Mouse (Mus musculus): ENCODE data around the gene Tsks. TPM values are rescaled to one million over a fixed set of nuclear protein-coding genes. Genes with fewer than 3 reads are reported as not detected.
A peak's percentile ranks its signal among the peaks of the same experiment; 100 is the strongest.

Tsks gene
- polyA plus RNA-seq, 1 experiment from 2014 or later: 0.17 TPM

GRCm38 (mm10) chr7:45000539-45001114, 57.6 kb downstream of the Tsks start:
- Histone ChIP-seq H3K27ac (peak overlapping the region; percentile 14; the same call in 1 of the 2 replicates), H3K36me3 (peaks cover 63% of the 10 kb centered on the region), H3K4me2 (no peak overlapping the region), H3K4me1 (peaks cover 37% of the 10 kb centered on the region), H3K9me3 (no peaks in the 10 kb centered on the region), H3K27me3 (no peaks in the 10 kb centered on the region), H3K9ac (no peak overlapping the region), H3K4me3 (no peak overlapping the region)
- ATAC-seq (ENCODE audit: insufficient number of reproducible peaks, low FRiP score, low TSS enrichment, low read depth): no peak
- 80% methylated on average over 21 of the region's 21 CpGs for WGBS

DNA sequence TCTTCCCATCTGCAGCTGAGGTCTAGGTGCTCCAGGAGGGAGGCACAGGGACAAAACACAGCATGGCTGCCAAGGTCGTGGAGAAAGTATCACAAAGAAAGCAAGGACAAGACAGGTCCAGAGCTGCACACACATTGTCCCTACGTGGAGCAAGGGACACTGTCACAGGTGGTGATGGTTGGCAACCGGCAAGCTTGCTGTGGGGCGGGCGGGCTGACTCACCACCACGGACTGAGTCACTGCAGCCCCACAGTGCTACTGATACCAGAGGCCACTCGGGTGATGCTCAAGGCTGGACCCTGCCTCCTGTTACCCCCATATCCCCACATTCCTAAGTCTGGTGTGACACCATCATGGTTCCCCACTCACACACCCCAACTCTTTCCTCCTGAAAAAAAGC, 59.4 kb downstream of the Tsks start:
- H3K27ac ChIP-seq: no peak overlapping the region
- H3K9me3 ChIP-seq: no peaks in the 10 kb centered on the region
- no peak overlapping the region for H3K4me2 ChIP-seq
- H3K4me3 ChIP-seq: no peak overlapping the region
- 81% methylated on average over 7 of the region's 7 CpGs for WGBS
- ATAC-seq (ENCODE audit: insufficient number of reproducible peaks, low FRiP score, low TSS enrichment, low read depth): no peak
- no peaks in the 10 kb centered on the region for H3K27me3 ChIP-seq
- peaks cover 25% of the 10 kb centered on the region for H3K4me1 ChIP-seq
- peaks cover 78% of the 10 kb centered on the region for H3K36me3 ChIP-seq
- H3K9ac ChIP-seq: no peak overlapping the region

- H3K27me3 ChIP-seq: no peaks in the 10 kb centered on the region
- peaks cover 16% of the 10 kb centered on the region for H3K4me1 ChIP-seq
- H3K9ac ChIP-seq: no peak overlapping the region
- no peak overlapping the region for H3K4me2 ChIP-seq
- peaks cover 98% of the 10 kb centered on the region for H3K36me3 ChIP-seq
- H3K4me3 ChIP-seq: no peak overlapping the region
- WGBS: 31% methylated on average over 3 of the region's 3 CpGs
- H3K27ac ChIP-seq: 0 out of 2 replicates have a peak overlapping the region, but pooled peaks have one; percentile 29
- no peak for ATAC-seq (ENCODE audit: insufficient number of reproducible peaks, low FRiP score, low TSS enrichment, low read depth)
- H3K9me3 ChIP-seq: no peaks in the 10 kb centered on the region
Measured at GRCm38 (mm10) chr7:45004546-45004945, 61.5 kb downstream of the Tsks start.

GRCm38 (mm10) chr7:45005321-45005992, 62.5 kb downstream of the Tsks start:
- Histone ChIP-seq H3K9me3 (no peaks in the 10 kb centered on the region), H3K4me2 (no peak overlapping the region), H3K9ac (no peak overlapping the region), H3K27me3 (no peaks in the 10 kb centered on the region), H3K4me3 (no peak overlapping the region), H3K4me1 (peaks cover 8% of the 10 kb centered on the region; the same call in 1 of the 2 replicates), H3K36me3 (peaks cover 98% of the 10 kb centered on the region), H3K27ac (no peak overlapping the region)
- no peak for ATAC-seq (ENCODE audit: insufficient number of reproducible peaks, low FRiP score, low TSS enrichment, low read depth)
- 86% methylated on average over 6 of the region's 6 CpGs for WGBS

GRCm38 (mm10) chr7:45006503-45006902, 63.5 kb downstream of the Tsks start:
- H3K36me3 ChIP-seq: peaks cover 98% of the 10 kb centered on the region
- no peak overlapping the region for H3K4me3 ChIP-seq
- no peaks in the 10 kb centered on the region for H3K9me3 ChIP-seq
- no peak overlapping the region for H3K4me2 ChIP-seq
- WGBS: 93% methylated on average over 12 of the region's 12 CpGs
- no peaks in the 10 kb centered on the region for H3K27me3 ChIP-seq
- 0 out of 2 replicates have a peak, but pooled peaks cover 4% of the 10 kb centered on the region for H3K4me1 ChIP-seq
- 0 out of 2 replicates have a peak overlapping the region, but pooled peaks have one; percentile 10 for H3K9ac ChIP-seq
- no peak for ATAC-seq (ENCODE audit: insufficient number of reproducible peaks, low FRiP score, low TSS enrichment, low read depth)
- H3K27ac ChIP-seq: no peak overlapping the region

DNA sequence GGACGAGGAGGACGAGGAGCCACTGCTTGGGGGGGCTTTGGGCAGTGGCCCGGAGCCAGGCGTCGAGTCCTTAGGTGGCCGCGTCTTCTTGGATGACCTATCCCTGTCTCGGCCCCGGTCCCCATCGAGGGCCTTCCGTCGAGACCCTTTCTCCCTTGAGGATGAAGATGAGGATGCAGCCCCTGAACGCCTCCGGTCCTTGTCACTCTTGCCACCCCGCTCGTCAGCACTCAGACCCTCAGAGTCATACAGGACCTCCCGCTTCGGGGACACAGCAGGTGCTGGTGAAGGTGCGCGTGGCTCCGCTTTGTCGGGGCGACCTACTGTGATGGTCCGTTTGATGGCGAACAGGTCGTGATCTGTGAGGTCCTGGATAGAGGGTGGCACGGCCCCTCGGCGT, 64.1 kb downstream of the Tsks start:
- Histone ChIP-seq H3K9me3 (no peaks in the 10 kb centered on the region), H3K27ac (no peak overlapping the region), H3K27me3 (no peaks in the 10 kb centered on the region), H3K9ac (no peak overlapping the region), H3K4me1 (0 out of 2 replicates have a peak, but pooled peaks cover 4% of the 10 kb centered on the region), H3K4me2 (no peak overlapping the region), H3K4me3 (no peak overlapping the region), H3K36me3 (peaks cover 98% of the 10 kb centered on the region)
- WGBS: 96% methylated on average over 29 of the region's 29 CpGs
- no peak for ATAC-seq (ENCODE audit: insufficient number of reproducible peaks, low FRiP score, low TSS enrichment, low read depth)

Other genes with a start within 250 kb of the Tsks start
- gene Izumo2, start 234.5 kb upstream of the Tsks start, polyA plus RNA-seq (2015; fragmentation: Nextera tagmentation; extraction: Ambion mirVana): not detected in 2 replicates
- 30.4 and 30.8 TPM in 2 replicates for gene Vrk3, start 194.8 kb upstream of the Tsks start, polyA plus RNA-seq (2015; fragmentation: Nextera tagmentation; extraction: Ambion mirVana)
- gene Zfp473, start 192.2 kb upstream of the Tsks start, polyA plus RNA-seq (2015; fragmentation: Nextera tagmentation; extraction: Ambion mirVana): 1.7 TPM in 2 replicates
- 83.6 and 88.0 TPM in 2 replicates for gene Nup62, start 127.1 kb upstream of the Tsks start, polyA plus RNA-seq (2015; fragmentation: Nextera tagmentation; extraction: Ambion mirVana)
- gene Il4i1, start 126.8 kb upstream of the Tsks start, polyA plus RNA-seq (2015; fragmentation: Nextera tagmentation; extraction: Ambion mirVana): 1.0 and 1.6 TPM in 2 replicates
- 5.7 and 6.2 TPM in 2 replicates for gene Atf5, start 126.5 kb upstream of the Tsks start, polyA plus RNA-seq (2015; fragmentation: Nextera tagmentation; extraction: Ambion mirVana)
- 118 and 124 TPM in 2 replicates for gene Akt1s1, start 94.2 kb upstream of the Tsks start, polyA plus RNA-seq (2015; fragmentation: Nextera tagmentation; extraction: Ambion mirVana)
- 82.6 and 89.6 TPM in 2 replicates for gene Tbc1d17, start 94.1 kb upstream of the Tsks start, polyA plus RNA-seq (2015; fragmentation: Nextera tagmentation; extraction: Ambion mirVana)
- gene Pnkp, start 86.1 kb upstream of the Tsks start, polyA plus RNA-seq (2015; fragmentation: Nextera tagmentation; extraction: Ambion mirVana): 29.7 and 29.8 TPM in 2 replicates
- gene Ptov1, start 73.4 kb upstream of the Tsks start, polyA plus RNA-seq (2015; fragmentation: Nextera tagmentation; extraction: Ambion mirVana): 286 and 373 TPM in 2 replicates
- 103 and 109 TPM in 2 replicates for gene Med25, start 50.5 kb upstream of the Tsks start, polyA plus RNA-seq (2015; fragmentation: Nextera tagmentation; extraction: Ambion mirVana)
- 22.8 and 24.2 TPM in 2 replicates for gene Fuz, start 47.1 kb upstream of the Tsks start, polyA plus RNA-seq (2015; fragmentation: Nextera tagmentation; extraction: Ambion mirVana)
- 68.8 and 71.9 TPM in 2 replicates for gene Ap2a1, start 13.7 kb upstream of the Tsks start, polyA plus RNA-seq (2015; fragmentation: Nextera tagmentation; extraction: Ambion mirVana)
- gene Cpt1c, start 31.6 kb downstream of the Tsks start, polyA plus RNA-seq (2015; fragmentation: Nextera tagmentation; extraction: Ambion mirVana): 27.9 and 28.3 TPM in 2 replicates
- 408 and 429 TPM in 2 replicates for gene Prmt1, start 43.4 kb downstream of the Tsks start, polyA plus RNA-seq (2015; fragmentation: Nextera tagmentation; extraction: Ambion mirVana)
- 101 and 105 TPM in 2 replicates for gene Irf3, start 54.4 kb downstream of the Tsks start, polyA plus RNA-seq (2015; fragmentation: Nextera tagmentation; extraction: Ambion mirVana)
- 58.8 and 59.4 TPM in 2 replicates for gene Bcl2l12, start 55.5 kb downstream of the Tsks start, polyA plus RNA-seq (2015; fragmentation: Nextera tagmentation; extraction: Ambion mirVana)
- gene Scaf1, start 73.2 kb downstream of the Tsks start, polyA plus RNA-seq (2015; fragmentation: Nextera tagmentation; extraction: Ambion mirVana): 34.8 TPM in 2 replicates
- 44.9 and 49.1 TPM in 2 replicates for gene Rras, start 74.8 kb downstream of the Tsks start, polyA plus RNA-seq (2015; fragmentation: Nextera tagmentation; extraction: Ambion mirVana)
- 9.3 and 11.5 TPM in 2 replicates for gene Prr12, start 109.7 kb downstream of the Tsks start, polyA plus RNA-seq (2015; fragmentation: Nextera tagmentation; extraction: Ambion mirVana)
- 63.0 and 70.3 TPM in 2 replicates for gene Nosip, start 119.2 kb downstream of the Tsks start, polyA plus RNA-seq (2015; fragmentation: Nextera tagmentation; extraction: Ambion mirVana)
- gene Prrg2, start 119.5 kb downstream of the Tsks start, polyA plus RNA-seq (2015; fragmentation: Nextera tagmentation; extraction: Ambion mirVana): 23.1 and 25.1 TPM in 2 replicates
- 653 and 714 TPM in 2 replicates for gene Rcn3, start 149.0 kb downstream of the Tsks start, polyA plus RNA-seq (2015; fragmentation: Nextera tagmentation; extraction: Ambion mirVana)
- gene Fcgrt, start 160.6 kb downstream of the Tsks start, polyA plus RNA-seq (2015; fragmentation: Nextera tagmentation; extraction: Ambion mirVana): 99.7 and 121 TPM in 2 replicates
- gene Rps11, start 181.2 kb downstream of the Tsks start, polyA plus RNA-seq (2015; fragmentation: Nextera tagmentation; extraction: Ambion mirVana): 1,215 and 1,484 TPM in 2 replicates
- gene Rpl13a, start 185.6 kb downstream of the Tsks start, polyA plus RNA-seq (2015; fragmentation: Nextera tagmentation; extraction: Ambion mirVana): 1,220 and 1,390 TPM in 2 replicates
- gene Gm45713, start 193.0 kb downstream of the Tsks start, polyA plus RNA-seq (2015; fragmentation: Nextera tagmentation; extraction: Ambion mirVana): 0.65 TPM in 1 of 2 replicates, not detected in the other
- 2.1 and 2.7 TPM in 2 replicates for gene Flt3l, start 193.2 kb downstream of the Tsks start, polyA plus RNA-seq (2015; fragmentation: Nextera tagmentation; extraction: Ambion mirVana)
- 76.3 and 84.6 TPM in 2 replicates for gene Pih1d1, start 211.1 kb downstream of the Tsks start, polyA plus RNA-seq (2015; fragmentation: Nextera tagmentation; extraction: Ambion mirVana)
- gene Aldh16a1, start 211.4 kb downstream of the Tsks start, polyA plus RNA-seq (2015; fragmentation: Nextera tagmentation; extraction: Ambion mirVana): 44.1 and 49.1 TPM in 2 replicates
- gene Slc17a7, start 220.7 kb downstream of the Tsks start, polyA plus RNA-seq (2015; fragmentation: Nextera tagmentation; extraction: Ambion mirVana): 0.12 and 0.24 TPM in 2 replicates
- gene Gfy, start 236.4 kb downstream of the Tsks start, polyA plus RNA-seq (2015; fragmentation: Nextera tagmentation; extraction: Ambion mirVana): not detected in 2 replicates
- gene Pth2, start 237.8 kb downstream of the Tsks start, polyA plus RNA-seq (2015; fragmentation: Nextera tagmentation; extraction: Ambion mirVana): not detected in 2 replicates